Mouse (Mus musculus): ENCODE data around the gene Pcbp4. TPM values are rescaled to one million over a fixed set of nuclear protein-coding genes. Genes with fewer than 3 reads are reported as not detected.

The Pcbp4 gene
- polyA plus RNA-seq, 1 experiment from 2014 or later = 213 TPM

DNA sequence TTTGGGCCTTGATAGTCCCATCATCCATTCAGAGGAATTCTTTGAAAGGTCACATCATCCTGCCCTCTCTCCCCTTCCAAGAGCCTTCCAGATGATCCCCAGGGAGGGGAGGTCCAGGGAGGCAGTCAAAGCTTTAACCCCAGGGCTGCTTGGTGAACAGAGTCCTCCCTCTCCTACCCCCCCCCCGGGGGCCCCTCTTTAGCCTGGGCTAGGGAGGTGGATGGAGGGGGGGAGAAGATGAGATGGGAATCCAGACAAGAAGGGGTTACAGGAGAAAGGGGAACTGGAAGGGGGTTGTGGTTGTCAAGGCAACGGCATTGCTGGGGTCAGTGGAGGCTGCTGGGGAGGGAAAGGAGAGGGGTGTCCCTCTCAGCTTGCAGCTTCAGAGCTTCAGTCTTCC is 32.5 kb upstream of the Pcbp4 start:
- H3K9ac ChIP-seq = 0 out of 2 replicates have a peak overlapping the region, but pooled peaks have one; percentile 27
- H3K4me1 ChIP-seq = peaks cover 42% of the 10 kb centered on the region
- WGBS = 0% methylated on average over 2 of the region's 2 CpGs

DNA sequence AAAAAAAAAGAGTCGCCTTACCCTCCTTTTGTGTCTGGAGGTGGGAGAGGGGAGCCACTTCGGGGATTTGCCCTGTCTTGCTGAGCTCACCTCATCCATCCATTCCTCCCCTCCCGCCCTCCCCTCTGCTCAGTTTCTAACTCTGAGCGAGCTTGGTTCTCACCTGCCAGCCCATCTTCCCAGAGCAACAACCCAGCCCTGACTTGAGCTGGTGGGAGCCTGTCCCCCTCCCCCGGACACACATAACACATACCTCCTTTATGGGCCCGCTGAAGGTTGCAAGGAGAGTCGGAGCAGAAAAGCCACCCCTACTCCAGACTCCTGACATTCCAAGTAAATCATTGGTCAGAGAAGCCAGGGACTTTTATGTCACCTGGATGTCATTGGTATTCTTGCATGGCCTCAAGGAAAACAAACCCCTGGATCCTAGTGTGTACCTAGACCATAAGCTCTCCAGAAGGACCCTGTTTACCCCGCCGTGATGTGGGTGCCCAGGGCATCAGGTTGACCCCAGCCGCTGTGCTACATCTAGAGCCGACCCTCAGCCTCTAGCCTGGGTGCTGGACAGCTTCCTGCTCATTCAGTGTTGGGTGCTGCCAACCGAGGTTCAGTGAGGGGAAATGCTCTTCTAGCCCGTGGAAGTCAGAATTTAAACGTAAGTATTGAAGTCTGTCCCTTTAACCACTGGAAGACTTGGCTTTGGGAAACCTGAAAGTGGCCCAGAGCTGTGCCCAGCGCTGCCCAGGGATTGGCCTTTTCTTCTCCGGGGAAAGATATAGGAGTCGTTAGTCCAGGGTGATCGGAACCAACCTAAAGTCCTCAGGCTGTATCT is 31.8 kb upstream of the Pcbp4 start:
- H3K4me2 ChIP-seq (replicated peaks) = peak overlapping the region; percentile 38
- H3K27me3 ChIP-seq = no peaks in the 10 kb centered on the region
- no peak overlapping the region for H3K9ac ChIP-seq
- no peaks in the 10 kb centered on the region for H3K9me3 ChIP-seq
- H3K4me3 ChIP-seq = no peak overlapping the region
- peaks cover 42% of the 10 kb centered on the region for H3K4me1 ChIP-seq
- peak; percentile 44 for ATAC-seq (ENCODE audit: insufficient number of reproducible peaks, insufficient read depth, low FRiP score, low TSS enrichment)
- H3K36me3 ChIP-seq = no peaks in the 10 kb centered on the region
- 6% methylated on average over 18 of the region's 18 CpGs for WGBS
- H3K27ac ChIP-seq = peak overlapping the region; percentile 85

More for the DNA sequence above, 32.5 kb upstream of the Pcbp4 start:
- H3K4me3 ChIP-seq = no peak overlapping the region
- no peaks in the 10 kb centered on the region for H3K9me3 ChIP-seq
- H3K27me3 ChIP-seq = no peaks in the 10 kb centered on the region
- peak overlapping the region; percentile 38 for H3K4me2 ChIP-seq (replicated peaks)
- peak; percentile 16 for ATAC-seq (ENCODE audit: insufficient number of reproducible peaks, insufficient read depth, low FRiP score, low TSS enrichment)
- peak overlapping the region; percentile 85 for H3K27ac ChIP-seq
- no peaks in the 10 kb centered on the region for H3K36me3 ChIP-seq

- 1% methylated on average over 3 of the region's 3 CpGs for WGBS
- peak overlapping the region; percentile 85 for H3K27ac ChIP-seq
These were observed 31.3 kb upstream of the Pcbp4 start for GRCm38 (mm10) chr9:106421865-106422160.

DNA sequence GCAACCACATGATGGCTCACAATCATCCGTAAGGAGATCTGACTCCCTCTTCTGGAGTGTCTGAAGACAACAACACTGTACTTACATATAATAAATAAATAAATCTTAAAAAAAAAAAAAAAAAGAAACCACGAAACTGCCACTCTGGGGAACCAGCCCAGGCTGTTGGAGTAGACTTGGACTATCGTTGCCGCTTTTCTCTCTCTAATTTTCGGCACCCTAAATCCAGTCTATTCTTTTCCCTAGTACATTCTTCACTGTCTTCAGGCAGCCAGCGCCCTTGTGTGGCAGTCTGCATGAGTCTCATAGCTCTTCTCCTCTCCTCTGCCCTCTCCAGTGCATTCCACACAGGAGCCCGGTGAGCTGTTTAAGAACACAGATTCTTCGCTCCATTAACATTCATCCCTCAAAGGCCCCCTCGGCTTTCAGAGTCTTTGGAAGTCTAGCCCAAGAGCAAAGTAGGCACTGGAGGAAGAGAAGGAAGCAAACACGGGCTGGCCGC is 24.3 kb upstream of the Pcbp4 start:
- ATAC-seq (ENCODE audit: insufficient number of reproducible peaks, insufficient read depth, low FRiP score, low TSS enrichment) = peak; percentile 73
- H3K36me3 ChIP-seq = peaks cover 30% of the 10 kb centered on the region
- peak overlapping the region; percentile 64 for H3K4me2 ChIP-seq (replicated peaks)
- peak overlapping the region; percentile 96 for H3K27ac ChIP-seq
- H3K9ac ChIP-seq = peak overlapping the region; percentile 44; the same call in 1 of the 2 replicates
- WGBS = 20% methylated on average over 11 of the region's 11 CpGs
- no peaks in the 10 kb centered on the region for H3K27me3 ChIP-seq
- no peaks in the 10 kb centered on the region for H3K9me3 ChIP-seq
- H3K4me1 ChIP-seq = peaks cover 7% of the 10 kb centered on the region
- peak overlapping the region; percentile 71 for H3K4me3 ChIP-seq

More at GRCm38 (mm10) chr9:106421865-106422160, 31.3 kb upstream of the Pcbp4 start:
- no peak overlapping the region for H3K4me3 ChIP-seq
- H3K4me2 ChIP-seq (replicated peaks) = peak overlapping the region; percentile 38
- peaks cover 42% of the 10 kb centered on the region for H3K4me1 ChIP-seq
- H3K27me3 ChIP-seq = no peaks in the 10 kb centered on the region
- no peaks in the 10 kb centered on the region for H3K36me3 ChIP-seq
- ATAC-seq (ENCODE audit: insufficient number of reproducible peaks, insufficient read depth, low FRiP score, low TSS enrichment) = peak; percentile 42
- no peaks in the 10 kb centered on the region for H3K9me3 ChIP-seq
- H3K9ac ChIP-seq = no peak overlapping the region

DNA sequence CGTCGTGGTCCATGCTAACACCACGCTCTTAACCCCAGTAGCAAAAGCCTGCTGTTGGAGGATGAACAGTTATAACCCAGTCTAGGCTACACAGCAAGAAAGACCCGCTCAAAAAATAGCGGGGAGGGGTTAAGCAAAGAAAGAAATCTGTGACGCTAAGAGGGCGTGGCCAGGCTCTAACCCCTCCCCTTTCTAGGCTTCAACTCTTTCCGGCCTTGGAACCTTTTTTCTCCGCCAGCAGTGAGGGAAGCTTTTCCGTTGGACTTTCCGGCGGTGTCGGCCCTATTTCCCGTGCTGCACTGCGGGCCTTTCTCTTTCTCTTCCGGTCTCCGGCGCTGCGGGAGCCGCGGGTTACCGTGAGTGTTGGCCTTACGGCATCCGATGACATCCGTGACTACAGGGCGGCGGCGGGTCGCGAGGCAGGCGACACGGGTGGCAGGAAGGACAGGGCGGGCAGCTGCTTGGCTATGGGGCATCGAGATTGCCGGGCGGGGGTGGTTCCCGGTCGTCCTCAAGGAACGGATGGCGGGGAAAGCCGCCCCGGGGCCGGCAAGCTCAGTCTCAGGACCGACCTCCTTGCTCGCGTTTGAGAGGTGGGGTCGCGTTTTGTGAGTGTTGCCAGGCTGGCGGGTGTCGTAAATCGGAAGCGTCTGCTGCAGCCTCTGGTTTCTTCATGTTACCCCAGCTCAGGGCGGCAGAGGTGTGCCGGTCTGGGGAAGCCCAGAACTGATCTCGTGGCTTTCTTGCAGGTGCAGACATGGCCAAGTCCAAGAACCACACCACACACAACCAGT is 23.7 kb upstream of the Pcbp4 start, which contains the start of gene Rpl29:
Gene Rpl29 (plus strand): TSS at position 234 of the 794 bp plus-strand sequence.
- H3K36me3 ChIP-seq = peaks cover 36% of the 10 kb centered on the region
- ATAC-seq (ENCODE audit: insufficient number of reproducible peaks, insufficient read depth, low FRiP score, low TSS enrichment) = peak; percentile 90
- H3K9ac ChIP-seq = peak within 1 kb of the TSS; percentile 90
- under 1% methylated on average over 55 of the region's 55 CpGs for WGBS
- H3K4me3 ChIP-seq = peak within 1 kb of the TSS; percentile 71
- no peaks in the 10 kb centered on the region for H3K9me3 ChIP-seq
- H3K27me3 ChIP-seq = no peaks in the 10 kb centered on the region
- H3K27ac ChIP-seq = peak within 1 kb of the TSS; percentile 96
- peaks cover 7% of the 10 kb centered on the region for H3K4me1 ChIP-seq
- H3K4me2 ChIP-seq (replicated peaks) = peak within 1 kb of the TSS; percentile 64

DNA sequence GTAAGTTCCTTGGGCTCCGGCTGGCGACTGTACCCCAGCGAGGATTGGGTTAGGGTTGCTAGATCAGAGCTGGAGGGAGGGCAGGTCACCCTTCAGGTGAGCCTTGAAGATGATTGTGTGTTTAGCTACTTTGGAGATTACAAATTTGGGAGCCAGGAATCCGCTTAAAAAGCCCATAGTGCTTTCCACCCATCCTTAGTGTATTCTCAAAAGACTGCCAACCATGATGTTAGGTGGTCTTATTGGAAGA is 23.2 kb upstream of the Pcbp4 start:
- 2% methylated on average over 4 of the region's 4 CpGs for WGBS
- peaks cover 42% of the 10 kb centered on the region for H3K36me3 ChIP-seq
- H3K9me3 ChIP-seq = no peaks in the 10 kb centered on the region
- H3K4me2 ChIP-seq (replicated peaks) = peak overlapping the region; percentile 64
- peak overlapping the region; percentile 90 for H3K9ac ChIP-seq
- H3K4me3 ChIP-seq = peak overlapping the region; percentile 71
- no peaks in the 10 kb centered on the region for H3K27me3 ChIP-seq
- no peak for ATAC-seq (ENCODE audit: insufficient number of reproducible peaks, insufficient read depth, low FRiP score, low TSS enrichment)
- peak overlapping the region; percentile 96 for H3K27ac ChIP-seq
- H3K4me1 ChIP-seq = peaks cover 7% of the 10 kb centered on the region

DNA sequence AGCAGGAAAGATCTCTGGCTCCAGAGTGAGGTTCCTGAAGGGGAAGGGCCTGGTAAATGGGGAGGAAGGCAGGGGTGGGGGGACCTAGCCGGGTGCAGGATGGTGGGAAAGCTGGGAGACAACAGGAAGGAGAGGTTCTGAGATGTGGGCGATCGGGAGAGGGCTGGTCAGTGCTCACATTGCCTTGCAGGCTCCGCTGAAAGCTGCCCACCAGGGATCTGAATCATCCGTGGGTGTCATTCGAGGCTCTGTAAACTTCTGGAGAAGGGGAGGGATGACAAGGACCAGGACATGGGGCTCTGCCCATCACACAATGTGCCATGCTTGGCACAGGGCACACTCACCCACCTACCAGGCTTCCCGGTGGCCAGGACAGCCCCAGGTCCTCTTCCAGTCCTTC is 19.7 kb upstream of the Pcbp4 start:
- H3K27ac ChIP-seq = no peak overlapping the region
- H3K4me1 ChIP-seq = peaks cover 23% of the 10 kb centered on the region
- 69% methylated on average over 7 of the region's 7 CpGs for WGBS
- H3K4me2 ChIP-seq (replicated peaks) = no peak overlapping the region
- no peak for ATAC-seq (ENCODE audit: insufficient number of reproducible peaks, insufficient read depth, low FRiP score, low TSS enrichment)
- no peak overlapping the region for H3K4me3 ChIP-seq
- H3K36me3 ChIP-seq = peaks cover 43% of the 10 kb centered on the region
- H3K9ac ChIP-seq = no peak overlapping the region; the same call in 1 of the 2 replicates
- no peaks in the 10 kb centered on the region for H3K9me3 ChIP-seq
- no peaks in the 10 kb centered on the region for H3K27me3 ChIP-seq

GRCm38 (mm10) chr9:106436566-106436965 is 16.5 kb upstream of the Pcbp4 start:
- Histone ChIP-seq H3K27ac (no peak overlapping the region), H3K4me1 (peaks cover 22% of the 10 kb centered on the region), H3K9ac (0 out of 2 replicates have a peak overlapping the region, but pooled peaks have one; percentile 5), H3K9me3 (no peaks in the 10 kb centered on the region), H3K4me3 (no peak overlapping the region), H3K27me3 (no peaks in the 10 kb centered on the region), H3K36me3 (peaks cover 38% of the 10 kb centered on the region), H3K4me2 (replicated peaks) (0 out of 2 replicates have a peak overlapping the region, but pooled peaks have one; percentile 70)
- 78% methylated on average over 9 of the region's 9 CpGs for WGBS
- ATAC-seq (ENCODE audit: insufficient number of reproducible peaks, insufficient read depth, low FRiP score, low TSS enrichment) = no peak

- H3K4me3 ChIP-seq = no peak overlapping the region
- 82% methylated on average over 5 of the region's 5 CpGs for WGBS
- H3K9me3 ChIP-seq = no peaks in the 10 kb centered on the region
- H3K36me3 ChIP-seq = 0 out of 2 replicates have a peak, but pooled peaks cover 5% of the 10 kb centered on the region
- peaks cover 24% of the 10 kb centered on the region for H3K4me1 ChIP-seq
- H3K9ac ChIP-seq = no peak overlapping the region
- H3K4me2 ChIP-seq (replicated peaks) = no peak overlapping the region
- no peak for ATAC-seq (ENCODE audit: insufficient number of reproducible peaks, insufficient read depth, low FRiP score, low TSS enrichment)
- no peak overlapping the region for H3K27ac ChIP-seq
- no peaks in the 10 kb centered on the region for H3K27me3 ChIP-seq
These were observed 10.4 kb upstream of the Pcbp4 start for GRCm38 (mm10) chr9:106442680-106443079.

- H3K9me3 ChIP-seq = no peaks in the 10 kb centered on the region
- no peak overlapping the region for H3K4me3 ChIP-seq
- no peaks in the 10 kb centered on the region for H3K27me3 ChIP-seq
- H3K4me1 ChIP-seq = peaks cover 33% of the 10 kb centered on the region
- WGBS = 66% methylated on average over 4 of the region's 4 CpGs
- H3K4me2 ChIP-seq (replicated peaks) = no peak overlapping the region
- H3K36me3 ChIP-seq = 0 out of 2 replicates have a peak, but pooled peaks cover 5% of the 10 kb centered on the region
- no peak overlapping the region for H3K27ac ChIP-seq
- no peak for ATAC-seq (ENCODE audit: insufficient number of reproducible peaks, insufficient read depth, low FRiP score, low TSS enrichment)
- H3K9ac ChIP-seq = no peak overlapping the region
These were observed 8.3 kb upstream of the Pcbp4 start for GRCm38 (mm10) chr9:106444836-106445235.

GRCm38 (mm10) chr9:106447348-106447747 is 5.7 kb upstream of the Pcbp4 start, which contains the start of the genes Abhd14b and Abhd14a:
Gene Abhd14b (plus strand): TSS chr9:106447459.
Gene Abhd14a (minus strand): TSS chr9:106447678.
- peak within 1 kb of the TSS; percentile 77 for H3K27ac ChIP-seq

More at GRCm38 (mm10) chr9:106447348-106447747, 5.7 kb upstream of the Pcbp4 start, which contains the start of the genes Abhd14b and Abhd14a:
- H3K4me3 ChIP-seq = peak within 1 kb of the TSS; percentile 46
- H3K27me3 ChIP-seq = no peaks in the 10 kb centered on the region
- H3K4me2 ChIP-seq (replicated peaks) = peak within 1 kb of the TSS; percentile 82
- peaks cover 58% of the 10 kb centered on the region for H3K4me1 ChIP-seq
- WGBS = under 1% methylated on average over 24 of the region's 24 CpGs
- H3K9ac ChIP-seq = peak within 1 kb of the TSS; percentile 64
- H3K9me3 ChIP-seq = no peaks in the 10 kb centered on the region
- H3K36me3 ChIP-seq = 0 out of 2 replicates have a peak, but pooled peaks cover 3% of the 10 kb centered on the region
- peak; percentile 73 for ATAC-seq (ENCODE audit: insufficient number of reproducible peaks, insufficient read depth, low FRiP score, low TSS enrichment)

Data from embryonic facial prominence, embryonic 12.5 days (tissue).